Mouse (Mus musculus) hindbrain, embryonic 13.5 days (tissue): Measurements from ENCODE around the gene Cdk12. TPM values are rescaled to one million over a fixed set of nuclear protein-coding genes. Genes with fewer than 3 reads are reported as not detected.

Source experiments
- ATAC-seq: fragments of 200-750 bp; cut with Nextera tagmentation; 2 replicates; pipeline ENCODE4 v1.8.0; 2017; ENCODE audit warnings: moderate TSS enrichment; ENCODE audit not compliant: low FRiP score
- H3K27ac ChIP-seq: fragments of 300-500 bp; sonication (generic); 2 replicates; pipeline ENCODE4 v1.5.1; 2015; ENCODE audit warnings: inconsistent platforms, mild to moderate bottlenecking, moderate library complexity
- H3K27me3 ChIP-seq: fragments of 300-500 bp; sonication (generic); 2 replicates; pipeline ENCODE4 v1.6.1; 2015; ENCODE audit warnings: mild to moderate bottlenecking, inconsistent platforms
- H3K36me3 ChIP-seq: fragments of 300-500 bp; sonication (generic); 2 replicates; pipeline ENCODE4 v1.6.1; 2015; ENCODE audit warnings: mild to moderate bottlenecking, inconsistent platforms
- H3K4me1 ChIP-seq: fragments of 300-500 bp; sonication (generic); replicated peaks from 2 replicates; pipeline ENCODE4 v1.6.1; 2015; ENCODE audit warnings: inconsistent platforms
- H3K4me2 ChIP-seq: fragments of 300-500 bp; sonication (generic); 2 replicates; pipeline ENCODE4 v1.6.1; 2015; ENCODE audit warnings: inconsistent platforms, mild to moderate bottlenecking, moderate library complexity
- H3K4me3 ChIP-seq: fragments of 300-500 bp; sonication (generic); 2 replicates; pipeline ENCODE4 v1.5.1; 2015; ENCODE audit warnings: mild to moderate bottlenecking, inconsistent platforms
- H3K9ac ChIP-seq: fragments of 300-500 bp; sonication (generic); 2 replicates; pipeline ENCODE4 v1.6.1; 2015; ENCODE audit warnings: mild to moderate bottlenecking, inconsistent platforms
- H3K9me3 ChIP-seq: fragments of 300-500 bp; sonication (generic); 2 replicates; pipeline ENCODE4 v1.6.1; 2016; ENCODE audit warnings: inconsistent platforms
- WGBS: fragments of 180-500 bp; shearing (Covaris S2); methylation state at CpG from one replicate; pipeline ENCODE4 v1.1.7; 2015; 5-methylcytosine and 5-hydroxymethylcytosine counted together
- polyA plus RNA-seq: library from polyadenylated mRNA; unstranded; fragments of >200 nt; fragmentation: Nextera tagmentation; extraction: Ambion mirVana; gene quantifications from 2 replicates; pipeline ENCODE4 v1.2.1, GENCODE M21; 2015

Gene Cdk12
- polyA plus RNA-seq, 1 experiment from 2014 or later = 12.2 TPM

DNA sequence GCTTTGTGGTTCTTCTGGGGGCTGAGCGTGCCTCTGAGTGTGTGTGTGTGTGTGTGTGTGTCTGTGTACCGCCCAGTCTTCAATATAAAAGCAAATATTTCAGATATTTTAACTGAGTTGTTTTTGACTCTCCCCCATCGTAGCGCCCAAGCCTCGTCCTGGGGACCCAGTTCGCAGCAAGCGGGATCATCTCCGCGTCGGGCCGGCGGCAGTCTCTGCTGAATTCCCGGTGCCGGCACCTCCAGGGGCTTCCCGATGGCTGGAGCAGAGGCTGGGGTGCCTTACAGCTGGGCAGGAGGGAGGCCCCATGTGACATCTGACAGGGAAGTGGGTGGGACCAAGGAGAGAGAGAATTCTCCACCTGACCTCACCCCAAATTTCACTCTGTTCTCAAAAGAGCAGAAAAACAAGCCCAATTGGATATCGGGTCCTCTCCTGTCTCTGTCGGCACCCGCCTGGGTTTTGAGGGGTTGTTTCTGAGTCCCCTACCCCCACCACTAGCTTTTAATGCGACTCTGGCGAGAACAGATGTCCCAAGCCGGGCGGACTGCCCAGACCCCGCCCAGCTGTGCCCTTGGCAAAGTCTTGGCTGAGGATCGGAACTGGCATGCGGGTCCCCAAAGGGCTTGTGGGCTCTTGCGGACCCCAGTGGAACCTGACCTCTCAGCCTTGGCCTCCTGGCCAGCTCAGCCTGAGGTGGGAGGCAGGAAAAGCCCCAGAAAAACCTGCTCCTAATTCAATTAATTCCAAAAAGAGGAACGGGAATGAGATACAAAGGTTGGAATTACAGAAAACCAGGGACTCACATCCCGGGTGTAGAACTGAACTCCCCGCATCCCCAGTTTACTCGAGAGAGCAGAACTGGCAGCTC, 118.2 kb downstream of the Cdk12 start:
- peak overlapping the region; percentile 40 for H3K4me2 ChIP-seq
- ATAC-seq = 0 out of 2 replicates have a peak, but pooled peaks have one; percentile 34
- no peaks in the 10 kb centered on the region for H3K9me3 ChIP-seq
- peaks cover 44% of the 10 kb centered on the region for H3K4me1 ChIP-seq
- H3K36me3 ChIP-seq = no peaks in the 10 kb centered on the region
- WGBS = under 1% methylated on average over 30 of the region's 30 CpGs
- H3K4me3 ChIP-seq = peak overlapping the region; percentile 11; the same call in 1 of the 2 replicates
- peaks cover 98% of the 10 kb centered on the region for H3K27me3 ChIP-seq
- 0 out of 2 replicates have a peak overlapping the region, but pooled peaks have one; percentile 24 for H3K9ac ChIP-seq
- H3K27ac ChIP-seq = peak overlapping the region; percentile 80

GRCm38 (mm10) chr11:98321677-98322003, 118.8 kb downstream of the Cdk12 start:
- H3K4me2 ChIP-seq = no peak overlapping the region
- 7% methylated on average over 5 of the region's 5 CpGs for WGBS
- H3K36me3 ChIP-seq = no peaks in the 10 kb centered on the region
- no peak for ATAC-seq
- peaks cover 98% of the 10 kb centered on the region for H3K27me3 ChIP-seq
- peak overlapping the region; percentile 80 for H3K27ac ChIP-seq
- no peak overlapping the region for H3K4me3 ChIP-seq
- H3K9me3 ChIP-seq = no peaks in the 10 kb centered on the region
- H3K4me1 ChIP-seq = peaks cover 44% of the 10 kb centered on the region
- H3K9ac ChIP-seq = no peak overlapping the region

DNA sequence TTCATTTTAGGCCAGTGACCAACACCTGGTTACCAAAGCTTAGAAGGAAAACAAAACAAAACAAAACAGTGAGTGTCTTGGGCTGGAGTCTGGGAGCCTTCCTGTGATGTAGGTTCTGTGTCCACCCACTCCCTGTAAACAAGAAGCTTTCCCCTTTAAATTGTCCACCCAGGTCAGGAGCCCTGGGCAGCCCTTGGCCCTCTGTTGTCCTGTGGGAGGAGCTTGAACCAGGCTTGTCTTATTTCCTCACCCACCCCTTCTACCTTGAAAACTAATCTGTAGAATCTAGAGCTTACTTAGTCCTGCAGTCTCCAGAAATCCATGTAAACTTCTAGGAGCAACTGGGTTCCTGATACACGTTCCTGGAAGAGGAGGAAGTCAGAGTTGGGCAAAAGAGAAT, 119.3 kb downstream of the Cdk12 start:
- Histone ChIP-seq H3K36me3 (no peaks in the 10 kb centered on the region), H3K4me3 (no peak overlapping the region), H3K27ac (no peak overlapping the region), H3K27me3 (peaks cover 98% of the 10 kb centered on the region), H3K4me2 (no peak overlapping the region), H3K4me1 (peaks cover 46% of the 10 kb centered on the region), H3K9ac (no peak overlapping the region), H3K9me3 (no peaks in the 10 kb centered on the region)
- no peak for ATAC-seq
- 0% methylated on average over 1 of the region's 1 CpGs for WGBS

- no peak for ATAC-seq
- no peaks in the 10 kb centered on the region for H3K36me3 ChIP-seq
- H3K27me3 ChIP-seq = peaks cover 98% of the 10 kb centered on the region
- H3K4me1 ChIP-seq = peaks cover 48% of the 10 kb centered on the region
- H3K9ac ChIP-seq = no peak overlapping the region
- no peak overlapping the region for H3K4me2 ChIP-seq
- H3K27ac ChIP-seq = 0 out of 2 replicates have a peak overlapping the region, but pooled peaks have one; percentile 14
- no peaks in the 10 kb centered on the region for H3K9me3 ChIP-seq
- no peak overlapping the region for H3K4me3 ChIP-seq
- 1% methylated on average over 10 of the region's 10 CpGs for WGBS
Measured at GRCm38 (mm10) chr11:98323136-98323866, 120.4 kb downstream of the Cdk12 start.

DNA sequence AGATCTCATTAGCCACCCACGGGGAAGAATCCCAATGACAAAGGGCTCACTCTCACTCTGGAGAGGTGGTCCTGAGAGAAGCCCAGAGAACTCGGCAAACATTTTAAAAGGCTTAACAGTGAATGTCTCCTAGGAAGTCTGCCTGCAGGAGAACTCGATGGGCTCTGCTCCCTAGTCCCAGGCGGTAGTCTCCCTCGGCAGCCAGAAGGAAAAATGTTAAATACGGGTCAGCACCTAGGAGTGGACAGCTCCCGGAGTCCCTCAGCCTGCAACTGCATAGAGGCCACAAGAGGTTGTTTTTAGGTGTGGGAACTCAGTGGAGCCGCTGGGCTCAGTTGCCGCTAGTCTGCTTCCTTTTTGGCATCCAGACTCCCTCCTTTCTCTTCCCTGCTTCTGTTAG, 121.1 kb downstream of the Cdk12 start:
- peaks cover 47% of the 10 kb centered on the region for H3K4me1 ChIP-seq
- no peaks in the 10 kb centered on the region for H3K36me3 ChIP-seq
- H3K4me2 ChIP-seq = peak overlapping the region; percentile 51
- peak overlapping the region; percentile 14; the same call in 1 of the 2 replicates for H3K27ac ChIP-seq
- H3K9ac ChIP-seq = no peak overlapping the region
- 2% methylated on average over 9 of the region's 9 CpGs for WGBS
- H3K4me3 ChIP-seq = no peak overlapping the region
- no peaks in the 10 kb centered on the region for H3K9me3 ChIP-seq
- peaks cover 97% of the 10 kb centered on the region for H3K27me3 ChIP-seq
- ATAC-seq = no peak

- Histone ChIP-seq H3K9ac (peak overlapping the region; percentile 73; the same call in 1 of the 2 replicates), H3K27me3 (peaks cover 97% of the 10 kb centered on the region)
Measured at GRCm38 (mm10) chr11:98325191-98325820, 122.4 kb downstream of the Cdk12 start.

GRCm38 (mm10) chr11:98325821-98326218, 123.0 kb downstream of the Cdk12 start:
- Histone ChIP-seq H3K4me1 (peaks cover 35% of the 10 kb centered on the region), H3K4me2 (peak overlapping the region; percentile 51), H3K9ac (peak overlapping the region; percentile 73), H3K4me3 (peak overlapping the region; percentile 45), H3K27ac (peak overlapping the region; percentile 52; the same call in 1 of the 2 replicates), H3K9me3 (no peaks in the 10 kb centered on the region), H3K36me3 (no peaks in the 10 kb centered on the region), H3K27me3 (peaks cover 98% of the 10 kb centered on the region)
- 3% methylated on average over 20 of the region's 22 CpGs for whole genome bisulfite sequencing
- no peak for ATAC-seq

More at GRCm38 (mm10) chr11:98325191-98325820, 122.4 kb downstream of the Cdk12 start:
- peak overlapping the region; percentile 52; the same call in 1 of the 2 replicates for H3K27ac ChIP-seq
- WGBS = 3% methylated on average over 14 of the region's 14 CpGs
- no peak for ATAC-seq
- peak overlapping the region; percentile 51 for H3K4me2 ChIP-seq
- no peaks in the 10 kb centered on the region for H3K36me3 ChIP-seq
- no peaks in the 10 kb centered on the region for H3K9me3 ChIP-seq
- peak overlapping the region; percentile 45 for H3K4me3 ChIP-seq
- peaks cover 36% of the 10 kb centered on the region for H3K4me1 ChIP-seq

GRCm38 (mm10) chr11:98326741-98327135, 123.9 kb downstream of the Cdk12 start:
- under 1% methylated on average over 19 of the region's 19 CpGs for WGBS

GRCm38 (mm10) chr11:98327136-98328030, 124.5 kb downstream of the Cdk12 start:
- Histone ChIP-seq H3K36me3 (no peaks in the 10 kb centered on the region), H3K4me3 (peak overlapping the region; percentile 45), H3K4me2 (peak overlapping the region; percentile 51), H3K9ac (peak overlapping the region; percentile 73), H3K4me1 (peaks cover 28% of the 10 kb centered on the region), H3K27ac (peak overlapping the region; percentile 92), H3K27me3 (peaks cover 98% of the 10 kb centered on the region), H3K9me3 (no peaks in the 10 kb centered on the region)
- ATAC-seq = no peak
- under 1% methylated on average over 96 of the region's 97 CpGs for WGBS

More at GRCm38 (mm10) chr11:98326741-98327135, 123.9 kb downstream of the Cdk12 start:
- Histone ChIP-seq H3K27ac (peak overlapping the region; percentile 92), H3K27me3 (peaks cover 98% of the 10 kb centered on the region), H3K4me3 (peak overlapping the region; percentile 45), H3K4me1 (peaks cover 28% of the 10 kb centered on the region), H3K9me3 (no peaks in the 10 kb centered on the region), H3K9ac (peak overlapping the region; percentile 73), H3K4me2 (peak overlapping the region; percentile 51), H3K36me3 (no peaks in the 10 kb centered on the region)
- no peak for ATAC-seq

DNA sequence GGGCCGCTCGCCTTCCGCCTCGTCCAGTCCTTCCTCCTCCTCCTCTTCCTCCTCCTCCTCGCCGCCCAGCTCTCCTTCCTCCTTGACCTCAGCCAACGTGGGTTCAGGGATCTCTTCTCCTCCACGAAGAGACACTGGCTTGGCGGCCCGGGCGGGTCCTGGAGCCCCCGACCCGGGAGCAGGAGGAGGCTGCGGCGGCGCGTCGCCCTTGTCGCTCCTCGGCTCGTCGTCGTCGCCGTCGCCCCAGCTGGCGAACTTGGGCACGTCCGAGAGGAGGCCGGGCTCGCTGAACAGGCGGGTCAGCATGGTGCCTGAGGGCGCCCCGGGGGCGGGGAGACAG, 125.1 kb downstream of the Cdk12 start:
- H3K27me3 ChIP-seq = peaks cover 98% of the 10 kb centered on the region
- H3K4me3 ChIP-seq = peak overlapping the region; percentile 45
- H3K27ac ChIP-seq = peak overlapping the region; percentile 92
- H3K4me1 ChIP-seq = peaks cover 30% of the 10 kb centered on the region
- WGBS = under 1% methylated on average over 35 of the region's 35 CpGs
- H3K9me3 ChIP-seq = no peaks in the 10 kb centered on the region
- no peak for ATAC-seq
- H3K4me2 ChIP-seq = peak overlapping the region; percentile 51
- H3K9ac ChIP-seq = peak overlapping the region; percentile 73
- no peaks in the 10 kb centered on the region for H3K36me3 ChIP-seq
